Comparison of ENCODE assay signal across 23 mouse cellular contexts in genomic region chr12:116442184-116442583, GRCm38 (mm10). TPM values are rescaled to one million over a fixed set of nuclear protein-coding genes. Genes with fewer than 3 reads are reported as not detected.
DNase-seq lines count a peak whose midpoint lies in the region; ATAC-seq and TF ChIP-seq lines count a peak whose summit lies in the region.
"Had no signal": no experiment of that assay in that cellular context is flagged by ENCODE, and none has a peak within 500 bp of the region (broad histone marks: within the 10 kb centered on the region; RNA-seq: fewer than 3 reads in every experiment).

No protein-coding gene starts in this region.

- WGBS in liver, embryonic 11.5 days: 47% methylated on average over 3 of the region's 3 CpGs
- 27% methylated on average over 3 of the region's 3 CpGs for WGBS in liver, embryonic 16.5 days (ENCODE audit: insufficient replicate concordance)
- 50% methylated on average over 3 of the region's 3 CpGs for WGBS in intestine, postnatal 0 days

- H3K36me3 ChIP-seq in liver, embryonic 11.5 days (ENCODE audit: control insufficient read depth, insufficient read depth, low read length): peaks cover 30% of the 10 kb centered on the region
- peaks cover 78% of the 10 kb centered on the region for H3K36me3 ChIP-seq in liver, embryonic 16.5 days (ENCODE audit: control insufficient read depth, insufficient read depth)
- H3K36me3 ChIP-seq in intestine, postnatal 0 days (ENCODE audit: control insufficient read depth, insufficient read depth): peaks cover 38% of the 10 kb centered on the region

- H3K4me3 ChIP-seq in bone marrow macrophage, adult 2 months (ENCODE audit: insufficient read depth, low read length): no peak overlapping the region
- H3K4me3 ChIP-seq in liver, embryonic 11.5 days (ENCODE audit: low read depth, low read length): no peak overlapping the region
- no peak overlapping the region for H3K4me3 ChIP-seq in liver, embryonic 16.5 days (ENCODE audit: low read depth, low read length)
- H3K4me3 ChIP-seq in intestine, postnatal 0 days (ENCODE audit: low read depth, low read length): no peak overlapping the region
- H3K4me3 ChIP-seq: embryonic facial prominence, embryonic 12.5 days; forebrain, embryonic 12.5 days; gastrocnemius, adult 2 months; hindbrain, embryonic 12.5 days had no signal

- peak; percentile 48 for ATAC-seq in liver, embryonic 11.5 days (replicated peaks; ENCODE audit: low FRiP score)
- peak; percentile 44; the same call in 1 of the 2 replicates for ATAC-seq in liver, embryonic 16.5 days (ENCODE audit: low read depth)
- peak; percentile 72 for ATAC-seq in megakaryocyte-erythroid progenitor cell, adult 5-6 weeks (replicated peaks; ENCODE audit: low FRiP score, low TSS enrichment, poor library complexity, severe bottlenecking)
- ATAC-seq in CD4-positive, CD25-positive, alpha-beta regulatory T cell, adult 4 months: no peak
- ATAC-seq in erythroblast, adult 5-6 weeks (replicated peaks; ENCODE audit: low FRiP score, poor library complexity, severe bottlenecking): no peak
- no peak for ATAC-seq in intestine, postnatal 0 days
- ATAC-seq: forebrain, postnatal 0 days; hindbrain, embryonic 16.5 days had no signal

- TF ChIP-seq CTCF in bone marrow macrophage, adult 2 months (IDR thresholded peaks at IDR 0.05; ENCODE audit: low read depth, low read length): no peak
- TF ChIP-seq CTCF in intestine, postnatal 0 days (IDR thresholded peaks at IDR 0.05; ENCODE audit: low read depth): no peak

- no peaks in the 10 kb centered on the region for H3K27me3 ChIP-seq in liver, embryonic 11.5 days (replicated peaks; ENCODE audit: control insufficient read depth, insufficient read depth, low read length)
- no peaks in the 10 kb centered on the region for H3K27me3 ChIP-seq in liver, embryonic 16.5 days (ENCODE audit: control insufficient read depth, insufficient read depth, low read depth, low read length)
- H3K27me3 ChIP-seq in intestine, postnatal 0 days (replicated peaks; ENCODE audit: control insufficient read depth, insufficient read depth, low read length): no peaks in the 10 kb centered on the region
- H3K27me3 ChIP-seq: CH12.LX; embryonic facial prominence, embryonic 12.5 days; forebrain, embryonic 12.5 days; hindbrain, embryonic 12.5 days had no signal

- H3K9me3 ChIP-seq in liver, embryonic 11.5 days (ENCODE audit: control insufficient read depth, low read length): no peaks in the 10 kb centered on the region
- no peaks in the 10 kb centered on the region for H3K9me3 ChIP-seq in liver, embryonic 16.5 days (replicated peaks; ENCODE audit: control insufficient read depth, low read length)
- H3K9me3 ChIP-seq in intestine, postnatal 0 days (ENCODE audit: control insufficient read depth): no peaks in the 10 kb centered on the region
- H3K9me3 ChIP-seq: embryonic facial prominence, embryonic 12.5 days; forebrain, embryonic 12.5 days; hindbrain, embryonic 12.5 days had no signal

- no peak for TF ChIP-seq POLR2A in bone marrow macrophage, adult 2 months (IDR thresholded peaks at IDR 0.05; ENCODE audit: borderline replicate concordance, low read depth, low read length)

- H3K27ac ChIP-seq in bone marrow macrophage, adult 2 months (ENCODE audit: insufficient read depth, low read depth, low read length): peak overlapping the region; percentile 81
- H3K27ac ChIP-seq in liver, embryonic 11.5 days (ENCODE audit: low read depth, low read length): no peak overlapping the region
- no peak overlapping the region for H3K27ac ChIP-seq in liver, embryonic 16.5 days (ENCODE audit: low read length)
- H3K27ac ChIP-seq in intestine, postnatal 0 days (ENCODE audit: low read depth, low read length): no peak overlapping the region
- H3K27ac ChIP-seq: embryonic facial prominence, embryonic 12.5 days; forebrain, embryonic 12.5 days; gastrocnemius, adult 2 months; hindbrain, embryonic 12.5 days had no signal

- H3K9ac ChIP-seq in liver, embryonic 11.5 days (ENCODE audit: low read depth, low read length): no peak overlapping the region
- no peak overlapping the region for H3K9ac ChIP-seq in liver, embryonic 16.5 days (ENCODE audit: low read depth, low read length)
- no peak overlapping the region for H3K9ac ChIP-seq in intestine, postnatal 0 days (ENCODE audit: low read depth, low read length)
- H3K9ac ChIP-seq: embryonic facial prominence, embryonic 12.5 days; forebrain, embryonic 12.5 days; forebrain, postnatal 0 days; hindbrain, embryonic 12.5 days had no signal

- peaks cover 17% of the 10 kb centered on the region for H3K4me1 ChIP-seq in bone marrow macrophage, adult 2 months (ENCODE audit: control insufficient read depth, insufficient read depth, low read length)
- H3K4me1 ChIP-seq in liver, embryonic 11.5 days (replicated peaks; ENCODE audit: control insufficient read depth, insufficient read depth, low read length): no peaks in the 10 kb centered on the region
- peaks cover 4% of the 10 kb centered on the region; the same call in 1 of the 2 replicates for H3K4me1 ChIP-seq in liver, embryonic 16.5 days (ENCODE audit: control insufficient read depth, low read depth, low read length)
- H3K4me1 ChIP-seq in intestine, postnatal 0 days (replicated peaks; ENCODE audit: control insufficient read depth, insufficient read depth, low read length): no peaks in the 10 kb centered on the region
- H3K4me1 ChIP-seq: embryonic facial prominence, embryonic 12.5 days; forebrain, embryonic 12.5 days; hindbrain, embryonic 12.5 days had no signal

- H3K4me2 ChIP-seq in liver, embryonic 11.5 days: no peak overlapping the region
- no peak overlapping the region for H3K4me2 ChIP-seq in liver, embryonic 16.5 days (ENCODE audit: low read depth, low read length)
- H3K4me2 ChIP-seq in intestine, postnatal 0 days (replicated peaks; ENCODE audit: low read depth): no peak overlapping the region
- H3K4me2 ChIP-seq: embryonic facial prominence, embryonic 12.5 days; forebrain, embryonic 12.5 days; hindbrain, embryonic 12.5 days had no signal

- no peak for DNase-seq in liver, embryonic 11.5 days (ENCODE audit: low spot score)
- no peak for DNase-seq in frontal cortex, postnatal 10 days (ENCODE audit: low spot score in 2 of 2)
- DNase-seq: adrenal gland, postnatal 25 days; cerebellum, adult 11 months; cerebellum, adult 8-10 months; cerebellum, postnatal 14 days; forebrain, postnatal 0 days; gastrocnemius, adult 2 months; gastrocnemius, postnatal 25 days; heart, adult 11 months; heart, postnatal 10 days; heart, postnatal 4 days had no signal

RNA-seq across cellular contexts. Expression of gene Ncapg2, which starts 37.0 kb away (rescaled TPM):
- 73.4 and 77.4 TPM in 2 replicates for polyA plus RNA-seq in bone marrow macrophage, adult 2 months (2012; ENCODE audit: insufficient read depth, insufficient read length, missing spikeins)
- polyA plus RNA-seq in liver, embryonic 11.5 days (2014; fragmentation: Nextera tagmentation; extraction: Ambion mirVana): 56.1 and 67.5 TPM in 2 replicates
- polyA plus RNA-seq in liver, embryonic 16.5 days (2015; fragmentation: Nextera tagmentation; extraction: Ambion mirVana): 42.9 and 46.0 TPM in 2 replicates
- total RNA-seq in megakaryocyte-erythroid progenitor cell, adult 5-6 weeks (2014; fragmentation: Nextera tagmentation): 81.5 and 90.3 TPM in 2 replicates
- total RNA-seq in megakaryocyte-erythroid progenitor cell, adult 5-6 weeks (2017): 192 TPM in 2 replicates
- 1 to 10 TPM; 7.1 to 8.4 TPM for polyA plus RNA-seq in CD4-positive, CD25-positive, alpha-beta regulatory T cell, adult 4 months (2017; shearing (Covaris generic))
- total RNA-seq in erythroblast, adult 5-6 weeks (2015; ENCODE audit: low replicate concordance): 52.2 and 57.3 TPM in 2 replicates
- total RNA-seq in erythroblast, adult 5-6 weeks (2017; ENCODE audit: low replicate concordance): 100 and 123 TPM in 2 replicates
- 8.5 and 9.4 TPM in 2 replicates for polyA plus RNA-seq in intestine, postnatal 0 days (2015; fragmentation: Nextera tagmentation; extraction: Ambion mirVana)

RNA-seq across cellular contexts. Expression of gene Ptprn2, which starts 43.3 kb away (rescaled TPM):
- not detected in 2 replicates for polyA plus RNA-seq in bone marrow macrophage, adult 2 months (2012; ENCODE audit: insufficient read depth, insufficient read length, missing spikeins)
- 0.09 and 0.11 TPM in 2 replicates for polyA plus RNA-seq in liver, embryonic 11.5 days (2014; fragmentation: Nextera tagmentation; extraction: Ambion mirVana)
- polyA plus RNA-seq in liver, embryonic 16.5 days (2015; fragmentation: Nextera tagmentation; extraction: Ambion mirVana): 0.07 TPM in 1 of 2 replicates, not detected in the other
- total RNA-seq in megakaryocyte-erythroid progenitor cell, adult 5-6 weeks (2014; fragmentation: Nextera tagmentation): not detected in 2 replicates
- total RNA-seq in megakaryocyte-erythroid progenitor cell, adult 5-6 weeks (2017): not detected in 2 replicates
- not detected for polyA plus RNA-seq in CD4-positive, CD25-positive, alpha-beta regulatory T cell, adult 4 months (2017; shearing (Covaris generic))
- total RNA-seq in erythroblast, adult 5-6 weeks (2015; ENCODE audit: low replicate concordance): not detected in 2 replicates
- not detected in 2 replicates for total RNA-seq in erythroblast, adult 5-6 weeks (2017; ENCODE audit: low replicate concordance)
- polyA plus RNA-seq in intestine, postnatal 0 days (2015; fragmentation: Nextera tagmentation; extraction: Ambion mirVana): 1.2 and 1.3 TPM in 2 replicates
- total RNA-seq: CH12.LX; gastrocnemius, adult 2 months; gastrocnemius, postnatal 25 days had no signal

Comparison
In these comparisons a context has a peak if more than half of its experiments do, and no peak if none do; other contexts are left out.
1. ATAC-seq: peak in liver, embryonic 11.5 days (single experiment), liver, embryonic 16.5 days (single experiment) and megakaryocyte-erythroid progenitor cell, adult 5-6 weeks (single experiment); none in CD4-positive, CD25-positive, alpha-beta regulatory T cell, adult 4 months (single experiment), erythroblast, adult 5-6 weeks (single experiment) and intestine, postnatal 0 days (single experiment).